Mouse (Mus musculus): ENCODE results near the gene 4933405L10Rik.

Gene 4933405L10Rik

GRCm38 (mm10) chr8:105707498-105708403, at the start of gene 4933405L10Rik, which contains the start of gene Enkd1:
TSS of gene 4933405L10Rik (plus strand) at chr8:105707655.
TSS of gene Enkd1 (minus strand) at chr8:105708210.
- DNase-seq = peak; percentile 94

GRCm38 (mm10) chr8:105661167-105661566, 46.3 kb upstream of the 4933405L10Rik start:
- peak; percentile 47 for DNase-seq

GRCm38 (mm10) chr8:105677891-105678290, 29.6 kb upstream of the 4933405L10Rik start:
- no peak for DNase-seq

- no peak for DNase-seq
These were observed 22.1 kb upstream of the 4933405L10Rik start for GRCm38 (mm10) chr8:105685325-105685724.

GRCm38 (mm10) chr8:105685796-105686308, 21.6 kb upstream of the 4933405L10Rik start, which contains the start of gene Carmil2:
TSS of gene Carmil2 (plus strand) at chr8:105686274.
- peak; percentile 67 for DNase-seq

GRCm38 (mm10) chr8:105686551-105686950, 20.9 kb upstream of the 4933405L10Rik start:
- no peak for DNase-seq

GRCm38 (mm10) chr8:105687512-105687911, 19.9 kb upstream of the 4933405L10Rik start:
- DNase-seq = no peak

- DNase-seq = no peak
These were observed 19.2 kb upstream of the 4933405L10Rik start for GRCm38 (mm10) chr8:105688242-105688752.

- DNase-seq = no peak
These were observed 18.0 kb upstream of the 4933405L10Rik start for GRCm38 (mm10) chr8:105689256-105689982.

- DNase-seq = no peak
These were observed 17.5 kb upstream of the 4933405L10Rik start for GRCm38 (mm10) chr8:105689983-105690360.

GRCm38 (mm10) chr8:105690978-105691377, 16.5 kb upstream of the 4933405L10Rik start:
- no peak for DNase-seq

GRCm38 (mm10) chr8:105692449-105693182, 14.8 kb upstream of the 4933405L10Rik start:
- no peak for DNase-seq

- peak; percentile 62 for DNase-seq
These were observed 13.8 kb upstream of the 4933405L10Rik start for GRCm38 (mm10) chr8:105693648-105694047.

GRCm38 (mm10) chr8:105694051-105694799, 13.2 kb upstream of the 4933405L10Rik start:
- DNase-seq = no peak

- DNase-seq = no peak
These were observed 12.2 kb upstream of the 4933405L10Rik start for GRCm38 (mm10) chr8:105695080-105695780.

GRCm38 (mm10) chr8:105697196-105697780, 10.2 kb upstream of the 4933405L10Rik start:
- no peak for DNase-seq

GRCm38 (mm10) chr8:105698734-105699133, 8.7 kb upstream of the 4933405L10Rik start:
- no peak for DNase-seq

- DNase-seq = no peak
These were observed 7.8 kb upstream of the 4933405L10Rik start for GRCm38 (mm10) chr8:105699488-105700215.

- DNase-seq = no peak
These were observed 6.9 kb upstream of the 4933405L10Rik start for GRCm38 (mm10) chr8:105700566-105700965.
